Mouse (Mus musculus): ENCODE measurements at regions not wholly inside any gene's neighbourhood (a gene's known extent, or its start where the extent isn't known, plus 50 kb on each side); places are given as distances from the start of the nearest gene placed in this dataset.

- TF ChIP-seq CTCF (IDR thresholded peaks at IDR 0.05; ENCODE audit: control insufficient read depth, insufficient read depth, insufficient replicate concordance, low read depth, low read length) (no peak), POLR2A (IDR thresholded peaks at IDR 0.05; ENCODE audit: control insufficient read depth, low read depth, low read length) (no peak)
Measured at GRCm38 (mm10) chr10:91361621-91362020, 180.5 kb upstream of the Tmpo start.
